Mouse (Mus musculus): ENCODE measurements around the gene Oprd1.

Oprd1 gene

GRCm38 (mm10) chr4:132079555-132080275 lies 64.6 kb downstream of the Oprd1 start:
- peak; percentile 73 for DNase-seq (ENCODE audit: extremely low spot score)

- DNase-seq (ENCODE audit: extremely low spot score) = no peak
Measured at GRCm38 (mm10) chr4:132078296-132078714, 66.0 kb downstream of the Oprd1 start.

GRCm38 (mm10) chr4:132077445-132077844 lies 66.8 kb downstream of the Oprd1 start:
- no peak for DNase-seq (ENCODE audit: extremely low spot score)

GRCm38 (mm10) chr4:132076480-132077405 lies 67.5 kb downstream of the Oprd1 start:
- peak; percentile 28 for DNase-seq (ENCODE audit: extremely low spot score)

- DNase-seq (ENCODE audit: extremely low spot score) = no peak
Measured at GRCm38 (mm10) chr4:132075796-132076195, 68.5 kb downstream of the Oprd1 start.

- peak; percentile 99 for DNase-seq (ENCODE audit: extremely low spot score)
Measured at GRCm38 (mm10) chr4:132074933-132075769, 69.1 kb downstream of the Oprd1 start, which contains the start of gene Epb41. Epb41 (minus strand) TSS chr4:132075321.

- DNase-seq (ENCODE audit: extremely low spot score) = peak; percentile 62
Measured at GRCm38 (mm10) chr4:132074077-132074932, 70.0 kb downstream of the Oprd1 start, which contains the start of gene Gm10300. Gm10300 (plus strand) TSS chr4:132074697.

GRCm38 (mm10) chr4:132072946-132073345 lies 71.3 kb downstream of the Oprd1 start:
- DNase-seq (ENCODE audit: extremely low spot score) = no peak

GRCm38 (mm10) chr4:132072156-132072555 lies 72.1 kb downstream of the Oprd1 start:
- no peak for DNase-seq (ENCODE audit: extremely low spot score)

GRCm38 (mm10) chr4:132071674-132072073 lies 72.6 kb downstream of the Oprd1 start:
- DNase-seq (ENCODE audit: extremely low spot score) = no peak

GRCm38 (mm10) chr4:132067938-132068235 lies 76.4 kb downstream of the Oprd1 start:
- DNase-seq (ENCODE audit: extremely low spot score) = no peak

GRCm38 (mm10) chr4:132067112-132067937 lies 77.0 kb downstream of the Oprd1 start:
- no peak for DNase-seq (ENCODE audit: extremely low spot score)

GRCm38 (mm10) chr4:132066101-132066773 lies 78.0 kb downstream of the Oprd1 start:
- DNase-seq (ENCODE audit: extremely low spot score) = no peak

- DNase-seq (ENCODE audit: extremely low spot score) = no peak
Measured at GRCm38 (mm10) chr4:132065578-132065977, 78.7 kb downstream of the Oprd1 start.

- no peak for DNase-seq (ENCODE audit: extremely low spot score)
Measured at GRCm38 (mm10) chr4:132064550-132064949, 79.7 kb downstream of the Oprd1 start.

- DNase-seq (ENCODE audit: extremely low spot score) = no peak
Measured at GRCm38 (mm10) chr4:132062934-132063884, 81.1 kb downstream of the Oprd1 start.

- no peak for DNase-seq (ENCODE audit: extremely low spot score)
Measured at GRCm38 (mm10) chr4:132062289-132062688, 82.0 kb downstream of the Oprd1 start.

All from embryo, embryonic 9.5 days (tissue).